Mouse (Mus musculus): ENCODE data around the gene Aass. TPM values are rescaled to one million over a fixed set of nuclear protein-coding genes. Genes with fewer than 3 reads are reported as not detected.

Aass gene
- total RNA-seq (2023): not detected

DNA sequence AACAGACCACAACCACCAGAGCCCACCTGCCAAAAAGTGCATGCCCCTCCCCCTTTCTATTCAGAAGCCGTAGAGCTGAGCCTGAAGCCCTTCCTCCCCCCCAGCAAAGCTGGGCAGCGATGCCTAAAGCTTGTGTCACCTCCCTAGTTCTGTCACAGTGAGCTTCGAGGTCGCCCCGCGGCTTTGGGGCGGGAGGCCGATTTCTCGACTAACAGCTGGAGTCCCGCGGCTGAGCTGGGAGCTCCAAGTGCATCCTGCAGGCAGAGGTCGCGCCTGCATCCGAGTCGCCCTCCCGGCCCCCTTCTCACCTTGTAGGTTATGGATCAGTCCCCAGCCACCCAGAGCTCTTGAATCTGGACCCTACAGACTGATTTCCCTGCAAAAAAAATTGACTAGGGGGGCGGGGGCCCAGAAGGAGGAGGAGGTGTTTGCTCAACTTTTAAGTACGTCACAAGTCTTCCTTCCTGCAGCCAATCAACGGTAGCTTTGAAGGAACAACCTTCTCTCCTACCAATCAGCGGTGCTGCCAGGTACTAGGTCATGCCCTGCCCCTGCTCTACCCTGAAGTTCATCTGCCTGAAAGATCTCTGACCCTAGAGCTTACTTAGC is at the start of gene Aass:
Gene Aass (minus strand): TSS at position 414 of the 609 bp plus-strand sequence.

Other genes starting within 250 kb of the Aass start
- not detected for gene Fezf1, start 115.4 kb upstream of the Aass start, total RNA-seq (2023)

Measured in CD4-positive naive resting alpha-beta T cell, adult 57 days (primary cell).